Mouse (Mus musculus) forebrain, embryonic 10.5 days (tissue): Measurements from ENCODE around the gene Olig2. TPM values are rescaled to one million over a fixed set of nuclear protein-coding genes. Genes with fewer than 3 reads are reported as not detected.

Experiments used
- DNase-seq: peaks from one replicate; pipeline ENCODE4 v3.0.0-alpha.2; 2017; ENCODE audit warnings: low spot score; ENCODE audit errors: extremely low spot score
- H3K27ac ChIP-seq: fragments of 300-500 bp; sonication (generic); 2 replicates; pipeline ENCODE4 v1.5.1; 2016; ENCODE audit warnings: mild to moderate bottlenecking
- H3K27me3 ChIP-seq: fragments of 300-500 bp; sonication (generic); 2 replicates; pipeline ENCODE4 v1.6.1; 2016; ENCODE audit warnings: mild to moderate bottlenecking; ENCODE audit not compliant: poor library complexity, severe bottlenecking
- H3K36me3 ChIP-seq: fragments of 300-500 bp; sonication (generic); replicated peaks from 2 replicates; pipeline ENCODE4 v1.6.1; 2016; ENCODE audit warnings: mild to moderate bottlenecking, moderate library complexity
- H3K4me1 ChIP-seq: fragments of 300-500 bp; sonication (generic); 2 replicates; pipeline ENCODE4 v1.6.1; 2016
- H3K4me3 ChIP-seq: fragments of 300-500 bp; sonication (generic); 2 replicates; pipeline ENCODE4 v1.5.1; 2016; ENCODE audit warnings: mild to moderate bottlenecking, moderate library complexity
- H3K9me3 ChIP-seq: fragments of 300-500 bp; sonication (generic); 2 replicates; pipeline ENCODE4 v1.6.1; 2016; ENCODE audit warnings: mild to moderate bottlenecking, moderate library complexity
- WGBS: fragments of 180-500 bp; shearing (Covaris S2); methylation state at CpG from one replicate; pipeline ENCODE4 v1.1.7; 2016; 5-methylcytosine and 5-hydroxymethylcytosine counted together
- polyA plus RNA-seq: library from polyadenylated mRNA; unstranded; fragments of >200 nt; fragmentation: Nextera tagmentation; extraction: Ambion mirVana; gene quantifications from 2 replicates; pipeline ENCODE4 v1.2.1, GENCODE M21; 2016

Gene Olig2
- polyA plus RNA-seq, 1 experiment from 2014 or later = 10.5 TPM

- no peaks in the 10 kb centered on the region for H3K36me3 ChIP-seq
- H3K27me3 ChIP-seq = peaks cover 100% of the 10 kb centered on the region
- H3K4me1 ChIP-seq = peaks cover 39% of the 10 kb centered on the region
- 77% methylated on average over 6 of the region's 6 CpGs for WGBS
- H3K9me3 ChIP-seq = peaks cover 6% of the 10 kb centered on the region; the same call in 1 of the 2 replicates
- no peak overlapping the region for H3K4me3 ChIP-seq
- DNase-seq = no peak
- H3K27ac ChIP-seq = no peak overlapping the region
Measured at GRCm38 (mm10) chr16:91217948-91218347, 7.3 kb upstream of the Olig2 start.

- no peak overlapping the region for H3K4me3 ChIP-seq
- peaks cover 52% of the 10 kb centered on the region for H3K4me1 ChIP-seq
- peaks cover 100% of the 10 kb centered on the region for H3K27me3 ChIP-seq
- no peak overlapping the region for H3K27ac ChIP-seq
- DNase-seq = no peak
- WGBS = 9% methylated on average over 14 of the region's 14 CpGs
- no peaks in the 10 kb centered on the region for H3K36me3 ChIP-seq
- H3K9me3 ChIP-seq = peaks cover 6% of the 10 kb centered on the region; the same call in 1 of the 2 replicates
Measured at GRCm38 (mm10) chr16:91219246-91219645, 6.0 kb upstream of the Olig2 start.

- DNase-seq = no peak
- Histone ChIP-seq H3K4me1 (peaks cover 82% of the 10 kb centered on the region), H3K4me3 (peak overlapping the region; percentile 51), H3K36me3 (peaks cover 6% of the 10 kb centered on the region; the same call in 1 of the 2 replicates), H3K9me3 (peaks cover 6% of the 10 kb centered on the region; the same call in 1 of the 2 replicates), H3K27me3 (peaks cover 100% of the 10 kb centered on the region), H3K27ac (peak overlapping the region; percentile 85)
- under 1% methylated on average over 25 of the region's 25 CpGs for WGBS
Measured at GRCm38 (mm10) chr16:91222171-91222642, 3.0 kb upstream of the Olig2 start.

GRCm38 (mm10) chr16:91222643-91223271, 2.5 kb upstream of the Olig2 start:
- under 1% methylated on average over 27 of the region's 27 CpGs for WGBS
- Histone ChIP-seq H3K27me3 (peaks cover 100% of the 10 kb centered on the region), H3K27ac (peak overlapping the region; percentile 85), H3K4me3 (peak overlapping the region; percentile 51), H3K36me3 (peaks cover 7% of the 10 kb centered on the region; the same call in 1 of the 2 replicates), H3K4me1 (peaks cover 87% of the 10 kb centered on the region), H3K9me3 (peaks cover 6% of the 10 kb centered on the region; the same call in 1 of the 2 replicates)
- DNase-seq = peak; percentile 75

GRCm38 (mm10) chr16:91223327-91224067, 1.8 kb upstream of the Olig2 start:
- H3K4me1 ChIP-seq = peaks cover 92% of the 10 kb centered on the region
- no peaks in the 10 kb centered on the region for H3K9me3 ChIP-seq
- peak overlapping the region; percentile 51 for H3K4me3 ChIP-seq
- peak overlapping the region; percentile 85 for H3K27ac ChIP-seq
- 1% methylated on average over 35 of the region's 35 CpGs for WGBS
- peaks cover 100% of the 10 kb centered on the region for H3K27me3 ChIP-seq
- no peak for DNase-seq
- H3K36me3 ChIP-seq = peaks cover 7% of the 10 kb centered on the region; the same call in 1 of the 2 replicates

GRCm38 (mm10) chr16:91224068-91224402, 1.2 kb upstream of the Olig2 start:
- Histone ChIP-seq H3K27ac (peak overlapping the region; percentile 85), H3K9me3 (no peaks in the 10 kb centered on the region), H3K4me1 (peaks cover 97% of the 10 kb centered on the region), H3K36me3 (peaks cover 7% of the 10 kb centered on the region; the same call in 1 of the 2 replicates), H3K27me3 (peaks cover 100% of the 10 kb centered on the region), H3K4me3 (peak overlapping the region; percentile 51)
- DNase-seq = peak; percentile 26
- 4% methylated on average over 10 of the region's 10 CpGs for WGBS

- Histone ChIP-seq H3K27me3 (peaks cover 100% of the 10 kb centered on the region), H3K27ac (peak overlapping the region; percentile 77), H3K4me1 (peaks cover 97% of the 10 kb centered on the region), H3K36me3 (peaks cover 7% of the 10 kb centered on the region; the same call in 1 of the 2 replicates), H3K4me3 (peak overlapping the region; percentile 51), H3K9me3 (no peaks in the 10 kb centered on the region)
- DNase-seq = peak; percentile 71
- 1% methylated on average over 26 of the region's 26 CpGs for WGBS
Measured at GRCm38 (mm10) chr16:91224481-91225232, 600 bp upstream of the Olig2 start.

GRCm38 (mm10) chr16:91226038-91226882, 1.0 kb downstream of the Olig2 start:
- DNase-seq = peak; percentile 59
- peak overlapping the region; percentile 84 for H3K27ac ChIP-seq
- peaks cover 100% of the 10 kb centered on the region for H3K27me3 ChIP-seq
- peaks cover 7% of the 10 kb centered on the region; the same call in 1 of the 2 replicates for H3K36me3 ChIP-seq
- peaks cover 96% of the 10 kb centered on the region for H3K4me1 ChIP-seq
- peak overlapping the region; percentile 51 for H3K4me3 ChIP-seq
- WGBS = under 1% methylated on average over 60 of the region's 60 CpGs
- H3K9me3 ChIP-seq = no peaks in the 10 kb centered on the region

GRCm38 (mm10) chr16:91226883-91227759, 1.9 kb downstream of the Olig2 start:
- Histone ChIP-seq H3K27me3 (peaks cover 100% of the 10 kb centered on the region), H3K36me3 (peaks cover 7% of the 10 kb centered on the region; the same call in 1 of the 2 replicates), H3K27ac (peak overlapping the region; percentile 84), H3K4me1 (peaks cover 96% of the 10 kb centered on the region), H3K9me3 (no peaks in the 10 kb centered on the region), H3K4me3 (peak overlapping the region; percentile 51)
- under 1% methylated on average over 82 of the region's 85 CpGs for WGBS
- DNase-seq = peak; percentile 59

GRCm38 (mm10) chr16:91227760-91228043, 2.4 kb downstream of the Olig2 start:
- no peak for DNase-seq
- Histone ChIP-seq H3K36me3 (peaks cover 7% of the 10 kb centered on the region; the same call in 1 of the 2 replicates), H3K4me3 (peak overlapping the region; percentile 51), H3K27ac (peak overlapping the region; percentile 84), H3K4me1 (peaks cover 96% of the 10 kb centered on the region), H3K27me3 (peaks cover 100% of the 10 kb centered on the region), H3K9me3 (no peaks in the 10 kb centered on the region)
- 4% methylated on average over 6 of the region's 6 CpGs for WGBS
